In genomic region chr13:78602211-78602860, GRCm38 (mm10) we compare ENCODE assay signal across 14 mouse cellular contexts.
A peak's percentile ranks its signal among the peaks of the same experiment; 100 is the strongest.
DNase-seq lines count a peak whose midpoint lies in the region; ATAC-seq and TF ChIP-seq lines count a peak whose summit lies in the region.
"Had no signal": no experiment of that assay in that cellular context is flagged by ENCODE, and none has a peak within 500 bp of the region (broad histone marks: within the 10 kb centered on the region; RNA-seq: fewer than 3 reads in every experiment).

No protein-coding gene starts in this region.

- H3K4me2 ChIP-seq in forebrain, embryonic 11.5 days (ENCODE audit: low read depth, low read length, severe bottlenecking) = no peak overlapping the region
- no peak overlapping the region for H3K4me2 ChIP-seq in embryonic facial prominence, embryonic 11.5 days (ENCODE audit: low read depth, low read length)
- no peak overlapping the region for H3K4me2 ChIP-seq in hindbrain, embryonic 15.5 days
- H3K4me2 ChIP-seq in midbrain, postnatal 0 days (ENCODE audit: low read depth, low read length, poor library complexity, severe bottlenecking) = no peak overlapping the region

- H3K27me3 ChIP-seq in forebrain, embryonic 11.5 days (ENCODE audit: control insufficient read depth, insufficient read depth, low read length) = no peaks in the 10 kb centered on the region
- H3K27me3 ChIP-seq in forebrain, embryonic 10.5 days (ENCODE audit: poor library complexity, severe bottlenecking) = no peaks in the 10 kb centered on the region
- H3K27me3 ChIP-seq in embryonic facial prominence, embryonic 11.5 days (ENCODE audit: control insufficient read depth, insufficient read depth, low read length) = no peaks in the 10 kb centered on the region
- no peaks in the 10 kb centered on the region for H3K27me3 ChIP-seq in hindbrain, embryonic 15.5 days
- no peaks in the 10 kb centered on the region for H3K27me3 ChIP-seq in midbrain, postnatal 0 days (ENCODE audit: insufficient read depth, low read length)

- no peak for TF ChIP-seq CTCF in midbrain, postnatal 0 days (IDR thresholded peaks at IDR 0.05)

- ATAC-seq in forebrain, embryonic 11.5 days (replicated peaks; ENCODE audit: low FRiP score) = peak; percentile 78
- ATAC-seq in embryonic facial prominence, embryonic 11.5 days (replicated peaks; ENCODE audit: insufficient number of reproducible peaks, low FRiP score, low TSS enrichment, low read depth) = peak; percentile 59; the same call in 1 of the 2 replicates
- peak; percentile 81 for ATAC-seq in hindbrain, embryonic 15.5 days (ENCODE audit: low FRiP score, low read depth)
- ATAC-seq in midbrain, postnatal 0 days (ENCODE audit: low FRiP score) = 0 out of 2 replicates have a peak, but pooled peaks have one; percentile 52

- no peak overlapping the region for H3K4me3 ChIP-seq in forebrain, embryonic 11.5 days (ENCODE audit: low read depth, low read length)
- H3K4me3 ChIP-seq in forebrain, embryonic 10.5 days = no peak overlapping the region
- H3K4me3 ChIP-seq in embryonic facial prominence, embryonic 11.5 days (ENCODE audit: low read depth, low read length) = no peak overlapping the region
- H3K4me3 ChIP-seq in hindbrain, embryonic 15.5 days = no peak overlapping the region
- H3K4me3 ChIP-seq in midbrain, postnatal 0 days (ENCODE audit: low read depth, low read length) = no peak overlapping the region
- H3K4me3 ChIP-seq: myocyte had no signal

- no peaks in the 10 kb centered on the region for H3K36me3 ChIP-seq in forebrain, embryonic 11.5 days (ENCODE audit: control insufficient read depth, insufficient read depth, low read length)
- no peaks in the 10 kb centered on the region for H3K36me3 ChIP-seq in forebrain, embryonic 10.5 days (replicated peaks)
- no peaks in the 10 kb centered on the region for H3K36me3 ChIP-seq in embryonic facial prominence, embryonic 11.5 days (replicated peaks; ENCODE audit: control insufficient read depth, insufficient read depth, low read depth, low read length)
- H3K36me3 ChIP-seq in hindbrain, embryonic 15.5 days = no peaks in the 10 kb centered on the region
- no peaks in the 10 kb centered on the region for H3K36me3 ChIP-seq in midbrain, postnatal 0 days (ENCODE audit: insufficient read depth, low read length)

- H3K9ac ChIP-seq in forebrain, embryonic 11.5 days (ENCODE audit: low read length) = no peak overlapping the region
- H3K9ac ChIP-seq in embryonic facial prominence, embryonic 11.5 days (replicated peaks; ENCODE audit: low read length) = no peak overlapping the region
- no peak overlapping the region for H3K9ac ChIP-seq in hindbrain, embryonic 15.5 days
- H3K9ac ChIP-seq in midbrain, postnatal 0 days (replicated peaks; ENCODE audit: low read length, poor library complexity, severe bottlenecking) = no peak overlapping the region

- H3K4me1 ChIP-seq in forebrain, embryonic 11.5 days (replicated peaks; ENCODE audit: control insufficient read depth, insufficient read depth, low read length) = 0 out of 2 replicates have a peak, but pooled peaks cover 4% of the 10 kb centered on the region
- peaks cover 26% of the 10 kb centered on the region for H3K4me1 ChIP-seq in forebrain, embryonic 10.5 days
- no peaks in the 10 kb centered on the region for H3K4me1 ChIP-seq in embryonic facial prominence, embryonic 11.5 days (ENCODE audit: control insufficient read depth, insufficient read depth, low read length)
- H3K4me1 ChIP-seq in hindbrain, embryonic 15.5 days (replicated peaks) = 0 out of 2 replicates have a peak, but pooled peaks cover 4% of the 10 kb centered on the region
- H3K4me1 ChIP-seq in midbrain, postnatal 0 days (ENCODE audit: insufficient read depth, low read length) = no peaks in the 10 kb centered on the region

- DNase-seq in forebrain, embryonic 11.5 days (ENCODE audit: low spot score) = no peak
- DNase-seq in forebrain, embryonic 10.5 days (ENCODE audit: extremely low spot score, low spot score) = no peak
- peak; percentile 56 for DNase-seq in embryonic facial prominence, embryonic 11.5 days (ENCODE audit: low spot score)
- DNase-seq in midbrain, postnatal 0 days (ENCODE audit: low spot score) = peak; percentile 52
- no peak for DNase-seq in layer of hippocampus, adult 8-10 months (ENCODE audit: low spot score in 2 of 2)
- no peak for DNase-seq in heart, postnatal 36 days
- no peak for DNase-seq in thymus, adult 18-20 months
- DNase-seq: cerebellum, postnatal 36 days; gastrocnemius, postnatal 36 days; kidney, adult 9 months; lung, postnatal 10 days; thymus, postnatal 4 days had no signal

- intact Hi-C loops in heart, postnatal 36 days (cut with DNase I) = no loop called here

- H3K9me3 ChIP-seq in forebrain, embryonic 11.5 days (ENCODE audit: control insufficient read depth, low read length) = no peaks in the 10 kb centered on the region
- no peaks in the 10 kb centered on the region for H3K9me3 ChIP-seq in forebrain, embryonic 10.5 days
- H3K9me3 ChIP-seq in embryonic facial prominence, embryonic 11.5 days (replicated peaks; ENCODE audit: control insufficient read depth, low read length) = no peaks in the 10 kb centered on the region
- H3K9me3 ChIP-seq in hindbrain, embryonic 15.5 days = no peaks in the 10 kb centered on the region
- H3K9me3 ChIP-seq in midbrain, postnatal 0 days (ENCODE audit: low read length) = no peaks in the 10 kb centered on the region

- H3K27ac ChIP-seq in forebrain, embryonic 11.5 days (ENCODE audit: low read depth, low read length) = 0 out of 2 replicates have a peak overlapping the region, but pooled peaks have one; percentile 46
- H3K27ac ChIP-seq in forebrain, embryonic 10.5 days = no peak overlapping the region
- no peak overlapping the region for H3K27ac ChIP-seq in embryonic facial prominence, embryonic 11.5 days (replicated peaks; ENCODE audit: low read depth, low read length)
- no peak overlapping the region for H3K27ac ChIP-seq in hindbrain, embryonic 15.5 days (replicated peaks)
- H3K27ac ChIP-seq in midbrain, postnatal 0 days (ENCODE audit: low read depth, low read length) = no peak overlapping the region

- 67% methylated on average over 6 of the region's 6 CpGs for WGBS in forebrain, embryonic 11.5 days
- WGBS in forebrain, embryonic 10.5 days = 71% methylated on average over 6 of the region's 6 CpGs
- 53% methylated on average over 6 of the region's 6 CpGs for WGBS in embryonic facial prominence, embryonic 11.5 days
- WGBS in hindbrain, embryonic 15.5 days = 44% methylated on average over 6 of the region's 6 CpGs
- 68% methylated on average over 6 of the region's 6 CpGs for WGBS in midbrain, postnatal 0 days

Comparison
In these comparisons a context has a peak if more than half of its experiments do, and no peak if none do; other contexts are left out.
1. DNase-seq: peak in embryonic facial prominence, embryonic 11.5 days (single experiment) and midbrain, postnatal 0 days (single experiment); none in forebrain, embryonic 11.5 days (single experiment), forebrain, embryonic 10.5 days (single experiment), layer of hippocampus, adult 8-10 months (0 of 2), heart, postnatal 36 days (0 of 2) and thymus, adult 18-20 months (0 of 2).
2. Peak in every context shown above with its lines, with median percentiles within 50 percentile points of each other: ATAC-seq.